Mouse (Mus musculus): Measurements from ENCODE around the gene Rps12. TPM values are rescaled to one million over a fixed set of nuclear protein-coding genes. Genes with fewer than 3 reads are reported as not detected.

Rps12 gene
- 10 to 100 TPM; 21.7 to 29.9 TPM for polyA plus RNA-seq (2017; shearing (Covaris generic))

DNA sequence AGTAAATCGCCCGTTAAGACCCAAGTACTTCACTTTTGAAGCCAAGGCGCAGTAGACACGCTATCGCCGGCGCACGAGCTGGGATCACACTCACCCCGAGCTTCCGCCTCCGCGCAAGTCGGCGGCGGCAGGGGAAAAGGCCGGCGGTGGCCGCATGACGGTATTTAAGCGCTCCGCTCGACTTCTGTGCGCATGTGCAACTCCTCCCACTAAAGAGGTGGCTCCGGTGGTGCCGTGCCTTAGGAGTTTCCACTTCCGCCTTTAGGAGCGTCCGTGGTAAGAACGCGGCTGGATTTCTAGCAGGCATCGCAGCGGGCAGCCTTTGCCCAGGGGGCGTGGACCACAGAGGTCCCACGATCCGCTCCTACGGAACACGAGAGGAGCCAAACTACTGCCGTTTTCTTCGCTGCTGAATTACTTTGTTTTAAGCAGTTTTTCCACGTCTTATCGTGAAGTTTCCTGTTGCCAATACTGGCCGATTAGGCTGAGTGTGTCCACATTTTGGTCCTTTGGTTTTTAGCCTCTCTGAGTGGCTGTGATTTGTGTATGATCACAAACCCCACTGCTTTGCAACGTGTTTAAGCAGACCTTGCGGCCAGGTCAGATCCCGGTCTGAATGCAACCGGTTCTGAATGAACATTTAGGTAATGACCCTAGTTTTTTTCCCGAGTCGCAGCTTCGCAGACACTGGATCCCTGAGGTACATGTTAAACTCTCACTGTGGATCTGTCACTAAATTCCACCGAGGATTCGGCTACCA lies at the start of gene Rps12:
Gene Rps12 (minus strand): TSS at position 214 of the 760 bp plus-strand sequence.

DNA sequence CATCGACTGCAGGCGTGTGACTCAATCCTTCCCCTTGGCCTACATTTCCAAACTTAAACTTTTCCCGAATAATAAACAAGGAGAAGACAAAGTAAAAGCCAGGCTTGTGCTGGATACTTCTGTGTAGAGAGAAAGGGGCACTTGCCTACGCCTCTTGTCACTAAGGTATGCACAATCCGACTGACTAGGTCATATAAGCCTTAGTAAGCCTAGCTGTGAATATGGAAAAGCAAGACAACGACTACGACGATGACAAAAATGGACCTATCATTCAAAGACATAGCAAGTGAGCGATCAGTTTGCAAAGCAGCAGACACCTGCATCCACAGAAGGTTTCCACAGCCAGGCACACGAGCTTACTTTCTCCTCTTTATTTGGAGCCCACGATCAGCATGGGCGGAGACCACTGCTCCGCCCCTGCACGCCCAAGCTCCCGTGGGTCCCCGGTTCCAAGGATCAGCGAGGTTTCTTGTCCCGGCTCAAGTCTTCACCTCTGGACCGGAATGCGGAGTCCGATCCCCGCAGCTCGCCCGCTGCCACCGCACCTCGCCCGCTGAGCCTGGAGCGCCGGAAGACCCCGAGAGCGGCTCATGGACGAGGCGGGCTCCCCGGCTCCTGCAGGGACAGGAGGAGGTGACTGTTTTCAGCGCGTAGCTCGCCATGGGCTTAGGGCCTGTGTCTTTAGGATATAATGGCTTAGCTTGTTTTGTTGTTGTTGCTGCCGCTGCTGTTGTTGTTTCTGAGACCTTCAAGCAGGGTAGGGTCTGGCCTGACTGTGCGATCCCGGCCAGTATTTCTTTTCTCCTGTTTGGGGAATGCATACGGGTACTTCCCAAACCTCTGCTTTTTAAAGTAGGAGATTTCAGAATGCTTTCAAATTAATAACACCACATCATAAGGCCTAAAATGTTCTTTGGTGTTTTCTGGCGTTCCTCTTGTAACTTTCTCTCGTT lies 9.8 kb upstream of the Rps12 start, which contains the start of gene Slc18b1:
Gene Slc18b1 (plus strand): TSS at position 436 of the 953 bp plus-strand sequence.

Other genes with a start within 250 kb of the Rps12 start
- 1 to 10 TPM in 1 of 2 experiments, under 1 TPM in 1; 0.53 to 1.4 TPM for gene Slc18b1, start 9.7 kb upstream of the Rps12 start, polyA plus RNA-seq (2017; shearing (Covaris generic))
- gene Vnn3, start 64.2 kb upstream of the Rps12 start, polyA plus RNA-seq (2017; shearing (Covaris generic)), result under 1 TPM; 0.11 to 0.16 TPM
- under 1 TPM; 0.53 to 0.74 TPM for gene Vnn1, start 107.4 kb upstream of the Rps12 start, polyA plus RNA-seq (2017; shearing (Covaris generic))
- gene Taar1, start 133.1 kb upstream of the Rps12 start, polyA plus RNA-seq (2017; shearing (Covaris generic)), result 1 to 10 TPM in 1 of 2 experiments, not detected in 1; 1.7 TPM
- gene Taar2, start 151.3 kb upstream of the Rps12 start, polyA plus RNA-seq (2017; shearing (Covaris generic)), result not detected
- gene Taar3, start 162.3 kb upstream of the Rps12 start, polyA plus RNA-seq (2017; shearing (Covaris generic)), result not detected
- not detected for gene Taar4, start 173.2 kb upstream of the Rps12 start, polyA plus RNA-seq (2017; shearing (Covaris generic))
- 1 to 10 TPM in 1 of 2 experiments, not detected in 1; 1.2 TPM for gene Taar5, start 183.4 kb upstream of the Rps12 start, polyA plus RNA-seq (2017; shearing (Covaris generic))
- under 1 TPM in 1 of 2 experiments, not detected in 1; 0.16 TPM for gene Taar6, start 198.4 kb upstream of the Rps12 start, polyA plus RNA-seq (2017; shearing (Covaris generic))
- under 1 TPM in 1 of 2 experiments, not detected in 1; 0.36 TPM for gene Taar7a, start 206.2 kb upstream of the Rps12 start, polyA plus RNA-seq (2017; shearing (Covaris generic))
- under 1 TPM in 1 of 2 experiments, not detected in 1; 0.98 TPM for gene Taar7b, start 212.7 kb upstream of the Rps12 start, polyA plus RNA-seq (2017; shearing (Covaris generic))
- gene Taar7d, start 239.9 kb upstream of the Rps12 start, polyA plus RNA-seq (2017; shearing (Covaris generic)), result not detected

Measured in inflammation-experienced regulatory T-cells (primary cell).